Mouse (Mus musculus) hindbrain, embryonic 11.5 days (tissue): ENCODE data around the gene Tnfaip6. TPM values are rescaled to one million over a fixed set of nuclear protein-coding genes. Genes with fewer than 3 reads are reported as not detected.

ENCODE experiments used
- ATAC-seq: fragments of 200-750 bp; cut with Nextera tagmentation; 2 replicates; pipeline ENCODE4 v1.8.0; 2017; ENCODE audit warnings: mild to moderate bottlenecking, moderate TSS enrichment, moderate library complexity; ENCODE audit not compliant: low FRiP score
- DNase-seq: peaks from one replicate; pipeline ENCODE4 v3.0.0-alpha.2; 2015; ENCODE audit warnings: low spot score
- H3K27ac ChIP-seq: fragments of 300-500 bp; sonication (generic); 2 replicates; pipeline ENCODE4 v1.5.1; 2014; ENCODE audit warnings: mild to moderate bottlenecking, low read depth, low read length
- H3K27me3 ChIP-seq: fragments of 300-500 bp; sonication (generic); 2 replicates; pipeline ENCODE4 v1.6.1; 2014; ENCODE audit warnings: mild to moderate bottlenecking, low read length, moderate library complexity, mixed read lengths; ENCODE audit not compliant: control insufficient read depth, insufficient read depth
- H3K36me3 ChIP-seq: fragments of 300-500 bp; sonication (generic); 2 replicates; pipeline ENCODE4 v1.6.1; 2014; ENCODE audit warnings: mild to moderate bottlenecking, low read length, moderate library complexity, mixed read lengths; ENCODE audit not compliant: control insufficient read depth, insufficient read depth
- H3K4me1 ChIP-seq: fragments of 300-500 bp; sonication (generic); replicated peaks from 2 replicates; pipeline ENCODE4 v1.6.1; 2014; ENCODE audit warnings: low read length, mixed read lengths; ENCODE audit not compliant: control insufficient read depth, insufficient read depth
- H3K4me2 ChIP-seq: fragments of 300-500 bp; sonication (generic); replicated peaks from 2 replicates; pipeline ENCODE4 v1.6.1; 2014; ENCODE audit warnings: mild to moderate bottlenecking, low read depth, low read length
- H3K4me3 ChIP-seq: fragments of 300-500 bp; sonication (generic); 2 replicates; pipeline ENCODE4 v1.5.1; 2014; ENCODE audit warnings: low read depth, low read length
- H3K9ac ChIP-seq: fragments of 300-500 bp; sonication (generic); 2 replicates; pipeline ENCODE4 v1.6.1; 2014; ENCODE audit warnings: low read depth, low read length
- H3K9me3 ChIP-seq: fragments of 300-500 bp; sonication (generic); 2 replicates; pipeline ENCODE4 v1.6.1; 2016; ENCODE audit warnings: low read length; ENCODE audit not compliant: control insufficient read depth
- WGBS: fragments of 180-500 bp; shearing (Covaris S2); extraction: QIAGEN DNeasy Blood & Tissue Kit; methylation state at CpG from one replicate; pipeline ENCODE4 v1.1.7; 2014; 5-methylcytosine and 5-hydroxymethylcytosine counted together
- polyA plus RNA-seq: library from polyadenylated mRNA; unstranded; fragments of >200 nt; fragmentation: Nextera tagmentation; extraction: Ambion mirVana; gene quantifications from 2 replicates; pipeline ENCODE4 v1.2.1, GENCODE M21; 2014

Gene Tnfaip6
- polyA plus RNA-seq, 1 experiment from 2014 or later, result 30.1 TPM

- 27% methylated on average over 7 of the region's 7 CpGs for WGBS
- no peak for ATAC-seq
- Histone ChIP-seq H3K9ac (no peak overlapping the region), H3K4me3 (no peak overlapping the region), H3K36me3 (no peaks in the 10 kb centered on the region), H3K4me2 (no peak overlapping the region), H3K9me3 (no peaks in the 10 kb centered on the region), H3K27ac (no peak overlapping the region), H3K4me1 (0 out of 2 replicates have a peak, but pooled peaks cover 3% of the 10 kb centered on the region), H3K27me3 (no peaks in the 10 kb centered on the region)
- DNase-seq, result peak; percentile 12
Observed at GRCm38 (mm10) chr2:52016361-52016760, 21.4 kb upstream of the Tnfaip6 start.

- H3K27me3 ChIP-seq, result no peaks in the 10 kb centered on the region
- H3K9ac ChIP-seq, result no peak overlapping the region
- H3K4me1 ChIP-seq, result no peaks in the 10 kb centered on the region
- ATAC-seq, result no peak
- H3K27ac ChIP-seq, result no peak overlapping the region
- DNase-seq, result no peak
- no peak overlapping the region for H3K4me3 ChIP-seq
- 64% methylated on average over 4 of the region's 4 CpGs for WGBS
- H3K4me2 ChIP-seq, result no peak overlapping the region
- no peaks in the 10 kb centered on the region for H3K36me3 ChIP-seq
- H3K9me3 ChIP-seq, result no peaks in the 10 kb centered on the region
Observed at GRCm38 (mm10) chr2:52027061-52027460, 10.7 kb upstream of the Tnfaip6 start.

GRCm38 (mm10) chr2:52029426-52029825 lies 8.4 kb upstream of the Tnfaip6 start:
- DNase-seq (no peak), ATAC-seq (no peak)
- Histone ChIP-seq H3K4me3 (no peak overlapping the region), H3K27me3 (no peaks in the 10 kb centered on the region), H3K27ac (no peak overlapping the region), H3K4me1 (no peaks in the 10 kb centered on the region), H3K9me3 (no peaks in the 10 kb centered on the region), H3K36me3 (no peaks in the 10 kb centered on the region), H3K9ac (no peak overlapping the region), H3K4me2 (no peak overlapping the region)
- WGBS, result 96% methylated on average over 3 of the region's 3 CpGs

GRCm38 (mm10) chr2:52031491-52031890 lies 6.3 kb upstream of the Tnfaip6 start:
- no peak for DNase-seq
- 91% methylated on average over 4 of the region's 4 CpGs for WGBS
- no peak overlapping the region for H3K9ac ChIP-seq

GRCm38 (mm10) chr2:52034601-52035000 lies 3.2 kb upstream of the Tnfaip6 start:
- H3K9me3 ChIP-seq, result no peaks in the 10 kb centered on the region
- no peaks in the 10 kb centered on the region for H3K27me3 ChIP-seq
- no peaks in the 10 kb centered on the region for H3K36me3 ChIP-seq
- H3K4me3 ChIP-seq, result no peak overlapping the region
- H3K27ac ChIP-seq, result no peak overlapping the region
- WGBS, result 87% methylated on average over 4 of the region's 4 CpGs
- no peak for ATAC-seq
- H3K4me2 ChIP-seq, result no peak overlapping the region
- no peak for DNase-seq
- no peaks in the 10 kb centered on the region for H3K4me1 ChIP-seq
- H3K9ac ChIP-seq, result no peak overlapping the region

More at GRCm38 (mm10) chr2:52031491-52031890, 6.3 kb upstream of the Tnfaip6 start:
- Histone ChIP-seq H3K4me1 (no peaks in the 10 kb centered on the region), H3K4me2 (no peak overlapping the region), H3K36me3 (no peaks in the 10 kb centered on the region), H3K27ac (no peak overlapping the region), H3K9me3 (no peaks in the 10 kb centered on the region), H3K27me3 (no peaks in the 10 kb centered on the region), H3K4me3 (no peak overlapping the region)
- no peak for ATAC-seq

GRCm38 (mm10) chr2:52035144-52035543 lies 2.7 kb upstream of the Tnfaip6 start:
- ATAC-seq (no peak), DNase-seq (no peak)
- WGBS, result 83% methylated on average over 4 of the region's 4 CpGs
- Histone ChIP-seq H3K27me3 (no peaks in the 10 kb centered on the region), H3K9ac (no peak overlapping the region), H3K4me1 (no peaks in the 10 kb centered on the region), H3K9me3 (no peaks in the 10 kb centered on the region), H3K4me2 (no peak overlapping the region), H3K27ac (no peak overlapping the region), H3K4me3 (no peak overlapping the region), H3K36me3 (no peaks in the 10 kb centered on the region)

GRCm38 (mm10) chr2:52036929-52037595 lies 747 bp upstream of the Tnfaip6 start:
- H3K27ac ChIP-seq, result no peak overlapping the region

GRCm38 (mm10) chr2:52038558-52038957 lies 749 bp downstream of the Tnfaip6 start:
- 19% methylated on average over 5 of the region's 5 CpGs for WGBS
- H3K27ac ChIP-seq, result no peak overlapping the region
- no peak overlapping the region for H3K9ac ChIP-seq
- no peaks in the 10 kb centered on the region for H3K27me3 ChIP-seq
- H3K9me3 ChIP-seq, result no peaks in the 10 kb centered on the region
- peak overlapping the region; percentile 35 for H3K4me3 ChIP-seq
- no peaks in the 10 kb centered on the region for H3K4me1 ChIP-seq
- ATAC-seq (no peak), DNase-seq (peak; percentile 31)
- H3K36me3 ChIP-seq, result no peaks in the 10 kb centered on the region
- peak overlapping the region; percentile 32 for H3K4me2 ChIP-seq

More at GRCm38 (mm10) chr2:52036929-52037595, 747 bp upstream of the Tnfaip6 start:
- Histone ChIP-seq H3K9ac (no peak overlapping the region), H3K36me3 (no peaks in the 10 kb centered on the region), H3K4me2 (peak overlapping the region; percentile 32; the same call in 1 of the 2 replicates), H3K9me3 (no peaks in the 10 kb centered on the region), H3K27me3 (no peaks in the 10 kb centered on the region), H3K4me3 (peak overlapping the region; percentile 35), H3K4me1 (no peaks in the 10 kb centered on the region)
- ATAC-seq, result peak; percentile 83
- peak; percentile 44 for DNase-seq
- WGBS, result 37% methylated on average over 10 of the region's 11 CpGs
